Mouse (Mus musculus): ENCODE data around the gene Sema3d. TPM values are rescaled to one million over a fixed set of nuclear protein-coding genes. Genes with fewer than 3 reads are reported as not detected.

Gene Sema3d
- 14.2 and 16.8 TPM in 2 replicates for polyA plus RNA-seq (2014; fragmentation: Nextera tagmentation; extraction: Ambion mirVana)

- WGBS, result under 1% methylated on average over 47 of the region's 49 CpGs
- no peaks in the 10 kb centered on the region for H3K36me3 ChIP-seq (ENCODE audit: control insufficient read depth, insufficient read depth, low read length)
- H3K4me3 ChIP-seq (ENCODE audit: control insufficient read depth in 1 of 2, insufficient read depth in 1 of 2, low read depth in 1 of 2, low read length in 2 of 2), result peak within 1 kb of the TSS; percentile 56 to 76
- peak within 1 kb of the TSS; percentile 78 for H3K4me2 ChIP-seq (ENCODE audit: low read length)
- no peaks in the 10 kb centered on the region for H3K9me3 ChIP-seq (ENCODE audit: control insufficient read depth, low read length)
- ATAC-seq (ENCODE audit: insufficient number of reproducible peaks, insufficient read depth, low FRiP score, low read depth), result peak; percentile 90
- H3K4me1 ChIP-seq (ENCODE audit: control insufficient read depth in 2 of 2, insufficient read depth in 2 of 2, low read length in 2 of 2), result 0 out of 4 replicates have a peak, but pooled peaks cover 0 to 6% of the 10 kb centered on the region in 2 experiments
- H3K27me3 ChIP-seq (ENCODE audit: control insufficient read depth, insufficient read depth, low read length), result no peaks in the 10 kb centered on the region
- peak within 1 kb of the TSS; percentile 73 for H3K9ac ChIP-seq (ENCODE audit: low read length)
- H3K27ac ChIP-seq (replicated peaks in 1 of 2; ENCODE audit: control insufficient read depth in 1 of 2, insufficient read depth in 1 of 2, low read depth in 2 of 2, low read length in 2 of 2), result peak within 1 kb of the TSS; percentile 10 to 53; a peak in 3 of 4 replicates
Measured at GRCm38 (mm10) chr5:12383133-12383959, at the start of gene Sema3d. TSS of gene Sema3d (plus strand) at chr5:12383385.

DNA sequence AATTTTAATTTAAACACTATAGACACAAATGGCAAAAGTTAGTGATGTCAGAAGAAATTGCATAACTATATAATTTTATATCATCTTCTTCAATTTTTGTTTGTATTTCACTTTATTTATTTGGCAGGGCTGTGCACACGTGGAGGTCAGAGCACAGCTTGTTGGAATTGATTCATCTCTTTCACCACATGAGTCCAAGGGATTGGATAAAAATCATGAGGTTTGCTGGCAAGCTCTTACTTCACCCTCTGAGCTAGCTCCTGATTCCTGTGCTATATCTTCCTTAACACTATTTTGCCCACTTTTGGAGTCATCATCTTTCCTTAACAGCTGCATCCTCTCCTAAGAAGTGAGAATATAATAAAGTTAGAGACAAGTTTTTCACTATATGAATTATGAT is 5.9 kb upstream of the Sema3d start:
- no peaks in the 10 kb centered on the region for H3K36me3 ChIP-seq (ENCODE audit: control insufficient read depth, insufficient read depth, low read length)
- H3K4me3 ChIP-seq (ENCODE audit: control insufficient read depth in 1 of 2, insufficient read depth in 1 of 2, low read depth in 1 of 2, low read length in 2 of 2), result no peak overlapping the region
- no peak overlapping the region for H3K27ac ChIP-seq (replicated peaks in 1 of 2; ENCODE audit: control insufficient read depth in 1 of 2, insufficient read depth in 1 of 2, low read depth in 2 of 2, low read length in 2 of 2)
- ATAC-seq (ENCODE audit: insufficient number of reproducible peaks, insufficient read depth, low FRiP score, low read depth), result no peak
- no peaks in the 10 kb centered on the region for H3K9me3 ChIP-seq (ENCODE audit: control insufficient read depth, low read length)
- no peaks in the 10 kb centered on the region for H3K27me3 ChIP-seq (ENCODE audit: control insufficient read depth, insufficient read depth, low read length)
- WGBS, result 58% methylated on average over 1 of the region's 1 CpGs
- no peak overlapping the region for H3K4me2 ChIP-seq (ENCODE audit: low read length)
- no peaks in the 10 kb centered on the region for H3K4me1 ChIP-seq (ENCODE audit: control insufficient read depth in 2 of 2, insufficient read depth in 2 of 2, low read length in 2 of 2)
- no peak overlapping the region for H3K9ac ChIP-seq (ENCODE audit: low read length)

- no peaks in the 10 kb centered on the region for H3K36me3 ChIP-seq (ENCODE audit: control insufficient read depth, insufficient read depth, low read length)
- WGBS, result 40% methylated on average over 5 of the region's 5 CpGs
- H3K27me3 ChIP-seq (ENCODE audit: control insufficient read depth, insufficient read depth, low read length), result no peaks in the 10 kb centered on the region
- H3K4me2 ChIP-seq (ENCODE audit: low read length), result no peak overlapping the region
- H3K4me3 ChIP-seq (ENCODE audit: control insufficient read depth in 1 of 2, insufficient read depth in 1 of 2, low read depth in 1 of 2, low read length in 2 of 2), result no peak overlapping the region
- H3K4me1 ChIP-seq (ENCODE audit: control insufficient read depth in 2 of 2, insufficient read depth in 2 of 2, low read length in 2 of 2), result no peaks in the 10 kb centered on the region
- H3K9me3 ChIP-seq (ENCODE audit: control insufficient read depth, low read length), result no peaks in the 10 kb centered on the region
- no peak overlapping the region for H3K9ac ChIP-seq (ENCODE audit: low read length)
- no peak for ATAC-seq (ENCODE audit: insufficient number of reproducible peaks, insufficient read depth, low FRiP score, low read depth)
- no peak overlapping the region for H3K27ac ChIP-seq (replicated peaks in 1 of 2; ENCODE audit: control insufficient read depth in 1 of 2, insufficient read depth in 1 of 2, low read depth in 2 of 2, low read length in 2 of 2)
Measured at GRCm38 (mm10) chr5:12378900-12379299, 4.3 kb upstream of the Sema3d start.

GRCm38 (mm10) chr5:12382010-12382409 is 1.2 kb upstream of the Sema3d start:
- no peak for ATAC-seq (ENCODE audit: insufficient number of reproducible peaks, insufficient read depth, low FRiP score, low read depth)
- 92% methylated on average over 5 of the region's 5 CpGs for WGBS
- Histone ChIP-seq H3K27me3 (ENCODE audit: control insufficient read depth, insufficient read depth, low read length) (no peaks in the 10 kb centered on the region), H3K9me3 (ENCODE audit: control insufficient read depth, low read length) (no peaks in the 10 kb centered on the region), H3K4me2 (ENCODE audit: low read length) (no peak overlapping the region), H3K4me3 (ENCODE audit: control insufficient read depth in 1 of 2, insufficient read depth in 1 of 2, low read depth in 1 of 2, low read length in 2 of 2) (no peak overlapping the region), H3K9ac (ENCODE audit: low read length) (no peak overlapping the region), H3K27ac (replicated peaks in 1 of 2; ENCODE audit: control insufficient read depth in 1 of 2, insufficient read depth in 1 of 2, low read depth in 2 of 2, low read length in 2 of 2) (no peak overlapping the region), H3K36me3 (ENCODE audit: control insufficient read depth, insufficient read depth, low read length) (no peaks in the 10 kb centered on the region), H3K4me1 (ENCODE audit: control insufficient read depth in 2 of 2, insufficient read depth in 2 of 2, low read length in 2 of 2) (0 out of 4 replicates have a peak, but pooled peaks cover 0 to 6% of the 10 kb centered on the region in 2 experiments)

DNA sequence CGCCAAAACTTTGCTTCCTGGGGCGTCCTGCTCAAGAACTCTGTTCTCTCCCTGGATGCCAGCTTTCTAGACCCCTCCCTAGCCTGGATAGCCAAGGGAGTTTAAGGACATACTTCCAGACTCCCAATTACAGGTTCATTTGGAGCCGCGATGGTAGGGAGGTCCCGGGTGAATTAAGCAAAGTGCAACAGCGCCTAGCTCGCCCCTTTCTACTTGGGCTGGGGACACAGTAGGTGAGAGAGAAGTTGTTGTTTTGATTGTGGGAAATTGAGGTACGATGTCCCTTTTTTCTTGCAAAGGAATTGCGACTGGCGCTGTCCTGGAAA is 738 bp downstream of the Sema3d start:
- WGBS, result 2% methylated on average over 10 of the region's 10 CpGs
- Histone ChIP-seq H3K4me2 (ENCODE audit: low read length) (peak overlapping the region; percentile 78), H3K27me3 (ENCODE audit: control insufficient read depth, insufficient read depth, low read length) (no peaks in the 10 kb centered on the region), H3K36me3 (ENCODE audit: control insufficient read depth, insufficient read depth, low read length) (no peaks in the 10 kb centered on the region), H3K27ac (replicated peaks in 1 of 2; ENCODE audit: control insufficient read depth in 1 of 2, insufficient read depth in 1 of 2, low read depth in 2 of 2, low read length in 2 of 2) (peak overlapping the region; percentile 10 to 53; a peak in 3 of 4 replicates), H3K9me3 (ENCODE audit: control insufficient read depth, low read length) (no peaks in the 10 kb centered on the region), H3K4me1 (ENCODE audit: control insufficient read depth in 2 of 2, insufficient read depth in 2 of 2, low read length in 2 of 2) (0 out of 4 replicates have a peak, but pooled peaks cover 0 to 6% of the 10 kb centered on the region in 2 experiments), H3K4me3 (ENCODE audit: control insufficient read depth in 1 of 2, insufficient read depth in 1 of 2, low read depth in 1 of 2, low read length in 2 of 2) (peak overlapping the region; percentile 56 to 76), H3K9ac (ENCODE audit: low read length) (peak overlapping the region; percentile 73)
- no peak for ATAC-seq (ENCODE audit: insufficient number of reproducible peaks, insufficient read depth, low FRiP score, low read depth)

DNA sequence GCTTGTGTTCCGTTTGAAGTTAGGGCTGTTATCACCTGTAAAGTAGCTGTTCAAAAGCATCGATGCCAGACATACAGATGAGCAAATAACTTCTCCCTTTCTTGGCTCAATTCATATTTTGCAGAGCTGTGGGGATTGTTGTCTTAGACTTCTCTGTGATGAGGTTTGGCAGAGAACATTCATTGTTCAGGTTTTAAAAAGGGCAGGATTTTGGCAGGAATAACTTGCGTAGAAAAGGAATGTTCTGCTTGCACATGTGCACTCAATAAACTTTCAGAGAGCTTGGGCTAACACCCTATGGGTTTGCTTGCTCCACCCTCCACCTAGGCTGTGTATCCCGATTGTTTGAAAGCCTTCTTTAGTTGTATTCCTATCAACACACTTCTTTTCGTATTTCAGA is 9.5 kb downstream of the Sema3d start:
- Histone ChIP-seq H3K27ac (replicated peaks in 1 of 2; ENCODE audit: control insufficient read depth in 1 of 2, insufficient read depth in 1 of 2, low read depth in 2 of 2, low read length in 2 of 2) (no peak overlapping the region), H3K36me3 (ENCODE audit: control insufficient read depth, insufficient read depth, low read length) (no peaks in the 10 kb centered on the region), H3K27me3 (ENCODE audit: control insufficient read depth, insufficient read depth, low read length) (no peaks in the 10 kb centered on the region), H3K4me3 (ENCODE audit: control insufficient read depth in 1 of 2, insufficient read depth in 1 of 2, low read depth in 1 of 2, low read length in 2 of 2) (no peak overlapping the region), H3K4me1 (ENCODE audit: control insufficient read depth in 2 of 2, insufficient read depth in 2 of 2, low read length in 2 of 2) (no peaks in the 10 kb centered on the region), H3K4me2 (ENCODE audit: low read length) (no peak overlapping the region), H3K9ac (ENCODE audit: low read length) (no peak overlapping the region), H3K9me3 (ENCODE audit: control insufficient read depth, low read length) (no peaks in the 10 kb centered on the region)
- 78% methylated on average over 5 of the region's 5 CpGs for WGBS
- ATAC-seq (ENCODE audit: insufficient number of reproducible peaks, insufficient read depth, low FRiP score, low read depth), result no peak

DNA sequence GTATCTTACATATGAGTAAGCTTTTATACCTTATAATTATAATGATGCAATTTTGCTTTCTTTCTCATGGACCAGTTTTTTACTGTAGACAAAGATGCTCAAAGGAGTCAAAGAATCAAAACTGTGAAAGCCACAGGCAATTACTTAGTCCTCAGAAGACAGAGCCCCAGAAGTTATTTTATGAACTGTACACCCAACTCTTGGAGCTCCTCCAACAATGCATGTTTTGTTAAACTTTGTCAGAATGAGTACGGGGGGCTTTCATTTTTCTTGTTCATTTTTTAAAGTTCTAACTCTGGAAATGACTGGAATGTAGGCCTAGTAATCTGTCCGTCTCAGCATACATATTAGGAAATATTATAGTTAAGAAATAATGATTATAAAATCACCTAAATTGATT is 16.1 kb downstream of the Sema3d start:
- WGBS, result 75% methylated on average over 2 of the region's 2 CpGs
- no peak overlapping the region for H3K4me3 ChIP-seq (ENCODE audit: control insufficient read depth in 1 of 2, insufficient read depth in 1 of 2, low read depth in 1 of 2, low read length in 2 of 2)
- H3K36me3 ChIP-seq (ENCODE audit: control insufficient read depth, insufficient read depth, low read length), result no peaks in the 10 kb centered on the region
- no peaks in the 10 kb centered on the region for H3K27me3 ChIP-seq (ENCODE audit: control insufficient read depth, insufficient read depth, low read length)
- H3K4me2 ChIP-seq (ENCODE audit: low read length), result no peak overlapping the region
- no peak overlapping the region for H3K9ac ChIP-seq (ENCODE audit: low read length)
- H3K27ac ChIP-seq (replicated peaks in 1 of 2; ENCODE audit: control insufficient read depth in 1 of 2, insufficient read depth in 1 of 2, low read depth in 2 of 2, low read length in 2 of 2), result no peak overlapping the region
- no peaks in the 10 kb centered on the region for H3K9me3 ChIP-seq (ENCODE audit: control insufficient read depth, low read length)
- H3K4me1 ChIP-seq (ENCODE audit: control insufficient read depth in 2 of 2, insufficient read depth in 2 of 2, low read length in 2 of 2), result no peaks in the 10 kb centered on the region
- ATAC-seq (ENCODE audit: insufficient number of reproducible peaks, insufficient read depth, low FRiP score, low read depth), result no peak

GRCm38 (mm10) chr5:12404229-12404628 is 21.0 kb downstream of the Sema3d start:
- Histone ChIP-seq H3K9ac (ENCODE audit: low read length) (no peak overlapping the region), H3K4me1 (ENCODE audit: control insufficient read depth in 2 of 2, insufficient read depth in 2 of 2, low read length in 2 of 2) (no peaks in the 10 kb centered on the region), H3K27ac (replicated peaks in 1 of 2; ENCODE audit: control insufficient read depth in 1 of 2, insufficient read depth in 1 of 2, low read depth in 2 of 2, low read length in 2 of 2) (no peak overlapping the region), H3K4me3 (ENCODE audit: control insufficient read depth in 1 of 2, insufficient read depth in 1 of 2, low read depth in 1 of 2, low read length in 2 of 2) (no peak overlapping the region), H3K27me3 (ENCODE audit: control insufficient read depth, insufficient read depth, low read length) (no peaks in the 10 kb centered on the region), H3K4me2 (ENCODE audit: low read length) (no peak overlapping the region), H3K9me3 (ENCODE audit: control insufficient read depth, low read length) (no peaks in the 10 kb centered on the region), H3K36me3 (ENCODE audit: control insufficient read depth, insufficient read depth, low read length) (no peaks in the 10 kb centered on the region)
- ATAC-seq (ENCODE audit: insufficient number of reproducible peaks, insufficient read depth, low FRiP score, low read depth), result no peak
